Mouse (Mus musculus) heart, adult 9 months (tissue): ENCODE measurements around the gene Nfe2.

Experiments
- DNase-seq, 2 experiments: peaks; one replicate each; pipeline ENCODE4 v3.0.0; 2022; ENCODE audit warnings: low spot score in 2 of 2

Nfe2 gene

DNA sequence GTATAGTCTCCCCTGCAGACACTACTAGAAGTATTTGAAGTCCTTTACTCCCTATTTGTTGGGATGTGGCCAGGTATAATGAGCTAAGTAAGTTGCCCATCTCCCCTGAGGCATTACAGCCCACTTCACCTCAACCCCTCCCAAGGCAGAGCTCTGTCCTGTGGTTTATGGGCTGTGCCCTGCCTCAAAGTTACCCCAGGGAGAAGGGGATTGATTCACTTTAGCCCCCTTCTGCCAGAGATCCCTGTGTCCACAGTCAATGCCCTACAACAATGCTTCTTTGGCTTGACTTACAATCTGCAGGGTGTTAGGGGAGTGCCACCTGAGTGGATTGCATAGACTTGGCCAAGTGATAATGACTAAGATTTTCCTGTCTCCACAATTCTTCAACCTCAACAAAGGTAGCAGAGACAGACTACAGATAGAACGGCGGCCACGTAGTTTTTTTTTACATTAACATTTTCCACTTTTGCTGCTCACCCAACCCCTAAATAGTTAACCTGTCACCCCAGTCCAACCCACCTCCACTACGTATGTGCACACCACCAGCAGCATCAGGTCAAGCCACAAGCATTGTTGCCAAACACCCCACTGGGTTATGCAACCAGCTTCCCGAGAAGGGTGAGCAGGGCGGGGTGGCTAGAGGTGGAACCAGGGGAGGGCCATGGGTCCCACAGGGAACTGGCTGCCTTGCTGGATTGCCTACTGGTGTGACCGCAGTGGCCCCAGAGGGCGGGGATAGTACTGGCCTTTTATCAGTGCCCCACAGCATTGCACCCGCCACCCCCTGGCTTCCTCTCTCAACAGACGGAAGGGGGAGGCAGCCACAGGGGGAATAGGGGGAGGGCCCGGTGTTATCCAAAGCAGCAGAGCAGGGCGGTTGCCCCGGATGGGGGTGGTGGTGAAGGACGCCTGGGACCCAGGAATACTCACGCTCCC is at the start of gene Nfe2:
Gene Nfe2, minus strand, starts transcription at position 614 of the 939 bp plus-strand sequence.
- DNase-seq: peak; percentile 86

DNA sequence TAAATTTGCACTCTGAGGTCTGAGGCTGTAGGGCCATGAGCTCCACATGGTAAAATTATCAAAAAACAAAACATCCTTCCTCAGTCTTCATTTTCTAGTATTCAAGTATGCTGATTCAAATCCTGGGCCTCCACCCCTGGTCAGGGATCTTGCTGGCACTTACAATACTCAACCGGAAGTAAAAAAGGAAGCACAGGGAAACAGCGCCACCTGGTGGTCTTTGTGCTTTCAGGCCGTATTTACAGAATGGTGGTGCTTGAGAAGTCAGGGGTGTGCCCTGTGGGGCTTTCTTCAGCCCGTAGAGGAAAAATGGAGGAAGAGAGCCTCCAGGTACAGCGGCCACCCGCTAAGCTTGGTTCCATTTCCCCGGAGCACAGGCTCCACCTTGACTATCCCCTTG is 48.9 kb upstream of the Nfe2 start:
- peak; percentile 86 to 94 for DNase-seq

DNA sequence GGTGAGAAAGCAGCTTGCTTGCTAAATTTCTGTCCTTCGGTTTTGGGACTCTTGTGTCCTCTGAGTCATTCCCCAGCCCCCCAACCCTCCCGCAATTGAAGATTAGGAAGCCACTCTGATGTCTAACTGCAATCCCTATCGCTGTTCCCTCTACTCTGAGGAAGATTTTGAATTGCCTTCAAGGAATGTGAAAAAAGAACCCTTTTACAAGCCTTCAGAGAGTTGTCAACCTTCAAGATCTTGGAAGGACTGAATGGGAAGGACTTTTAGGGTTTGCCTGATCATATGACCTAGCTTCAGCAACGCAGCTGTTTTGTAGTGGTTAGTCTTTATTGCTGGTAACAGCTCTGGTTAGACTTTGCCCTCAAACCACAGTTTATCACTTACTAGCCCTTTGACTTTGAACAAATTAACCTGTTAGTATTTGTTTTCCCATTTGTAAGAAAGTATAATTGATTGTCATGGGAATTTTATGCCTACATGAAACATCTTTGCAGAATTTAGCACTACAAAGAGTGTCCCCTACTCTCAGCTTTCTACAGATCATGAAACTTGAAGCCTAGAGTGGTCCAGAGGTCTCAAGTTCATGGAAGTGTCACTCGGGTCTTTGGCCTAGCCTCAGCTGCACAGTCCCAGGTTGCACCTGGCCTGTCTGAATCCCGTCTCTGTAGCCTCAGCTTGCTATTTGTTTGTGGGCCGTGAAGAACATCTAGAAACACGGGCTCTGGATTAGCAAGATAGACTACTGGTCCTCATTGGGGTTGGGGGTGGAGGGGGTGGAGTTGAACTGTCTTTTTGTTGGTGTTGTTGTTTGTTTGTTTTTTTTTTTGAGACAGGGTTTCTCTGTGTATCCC is 47.8 kb upstream of the Nfe2 start:
- DNase-seq: no peak

DNA sequence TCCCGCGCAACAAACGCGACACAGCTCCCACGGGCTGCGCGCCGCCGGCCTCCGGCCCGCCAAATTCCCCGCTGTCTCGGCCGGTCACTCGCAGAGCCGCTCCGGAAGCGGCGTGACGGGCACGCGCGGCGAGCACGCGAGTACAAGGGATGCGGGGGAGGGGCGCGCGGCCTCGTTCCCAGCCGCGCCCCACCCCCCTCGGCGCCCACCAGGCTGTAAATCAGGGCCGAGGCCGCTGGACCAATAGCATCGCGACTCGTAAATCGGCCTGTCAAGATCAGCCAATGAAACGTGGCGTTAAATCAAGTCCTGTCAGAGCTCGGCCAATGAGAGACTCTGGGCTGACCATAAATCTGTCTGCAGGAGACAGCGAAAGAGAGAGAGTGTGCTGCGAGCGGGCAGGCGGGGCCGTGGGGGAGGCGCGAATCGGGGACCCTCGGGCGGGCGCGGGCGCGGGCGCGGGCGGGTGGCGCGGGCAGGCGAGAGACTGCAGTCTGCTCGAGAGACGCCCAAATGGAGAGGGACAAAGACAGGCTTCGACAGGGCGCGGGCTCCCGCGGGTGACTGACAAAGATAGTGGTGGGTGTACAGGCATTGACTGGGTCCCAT is 47.0 kb upstream of the Nfe2 start:
- peak; percentile 98 to 99 for DNase-seq

DNA sequence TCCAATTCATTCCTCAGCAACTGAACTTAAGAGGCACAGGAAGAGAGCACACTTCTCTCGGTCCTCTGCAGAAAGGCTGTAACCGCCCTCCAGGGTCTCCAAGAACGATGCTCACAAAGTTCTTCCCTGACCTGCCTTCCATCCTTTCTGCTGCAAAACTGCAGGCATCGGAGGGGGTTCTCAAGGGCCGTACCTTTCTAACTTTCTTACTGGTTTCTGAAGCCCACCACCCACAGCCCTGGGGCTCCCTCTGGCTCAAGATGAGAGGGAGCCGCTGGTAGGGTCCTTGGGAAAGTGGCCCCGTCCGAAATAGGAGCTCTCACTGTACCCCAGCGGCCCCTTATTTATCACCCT is 46.4 kb upstream of the Nfe2 start:
- DNase-seq: peak; percentile 14 to 40

DNA sequence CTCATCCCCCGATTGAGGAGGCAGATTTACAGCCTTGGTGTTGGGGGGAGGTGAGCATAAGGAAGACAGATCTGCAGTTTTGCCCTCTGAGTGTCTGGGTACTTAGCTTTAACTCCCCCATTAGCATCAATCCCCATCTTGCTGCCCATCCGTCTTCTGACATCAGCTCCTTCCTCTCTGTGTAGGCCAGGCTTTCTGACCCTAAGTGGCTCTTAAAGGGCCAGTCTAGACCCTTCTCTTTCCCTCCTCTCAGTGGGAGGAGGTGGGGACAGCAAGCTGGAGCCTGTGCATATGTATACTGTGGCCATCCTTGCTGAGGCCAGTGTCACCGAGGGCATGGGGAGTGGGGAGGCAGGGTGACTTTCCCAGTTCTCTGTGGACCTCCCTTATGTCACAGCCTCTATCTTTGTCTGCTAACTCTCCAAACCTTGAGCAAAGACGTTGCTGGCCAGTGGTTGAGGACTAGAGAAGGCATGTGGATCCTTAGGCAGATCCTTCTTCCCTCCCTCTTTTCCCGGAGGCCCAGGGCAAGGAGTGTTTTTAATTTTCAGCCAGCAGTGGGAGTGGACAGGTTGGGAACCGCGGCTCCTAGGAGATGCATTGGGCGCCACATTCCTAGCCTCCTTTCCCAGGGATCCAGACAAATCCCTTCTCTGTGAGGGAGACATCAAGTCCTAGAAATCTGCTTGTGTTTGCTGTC is 45.9 kb upstream of the Nfe2 start:
- DNase-seq: peak in 1 of 2 experiments; percentile 15

DNA sequence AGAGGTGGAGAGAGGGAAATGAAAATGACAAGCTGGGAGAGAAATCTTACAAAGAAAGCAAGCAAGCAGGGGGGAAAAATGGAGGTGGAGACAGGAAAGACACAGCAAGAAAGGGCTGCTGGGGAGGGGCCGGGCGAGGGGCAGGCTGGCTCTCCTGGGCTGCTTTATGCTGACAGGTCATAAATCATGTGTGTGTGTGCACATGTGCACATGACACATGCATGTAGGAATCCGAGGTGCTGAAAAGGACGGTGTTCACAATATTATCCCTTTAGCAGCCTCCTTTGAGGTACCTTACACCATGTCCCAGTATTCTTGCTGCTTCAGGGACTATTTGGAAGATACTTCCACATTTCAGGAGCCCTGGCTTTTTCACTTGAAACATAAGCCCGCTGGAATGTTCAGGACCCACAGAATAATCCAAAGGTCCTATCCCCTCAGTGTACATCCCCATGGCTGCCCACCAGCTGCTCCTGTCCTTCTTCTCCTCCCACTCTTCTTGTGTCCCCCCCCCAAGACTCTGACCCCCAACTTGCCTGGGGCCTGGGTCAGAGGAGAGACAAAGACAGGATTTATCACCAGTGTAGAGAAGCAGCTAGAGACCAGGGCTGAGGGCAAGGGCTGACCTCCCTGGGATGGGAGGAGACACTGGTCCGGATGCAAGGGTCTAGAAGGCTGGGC is 44.3 kb upstream of the Nfe2 start:
- DNase-seq: no peak

DNA sequence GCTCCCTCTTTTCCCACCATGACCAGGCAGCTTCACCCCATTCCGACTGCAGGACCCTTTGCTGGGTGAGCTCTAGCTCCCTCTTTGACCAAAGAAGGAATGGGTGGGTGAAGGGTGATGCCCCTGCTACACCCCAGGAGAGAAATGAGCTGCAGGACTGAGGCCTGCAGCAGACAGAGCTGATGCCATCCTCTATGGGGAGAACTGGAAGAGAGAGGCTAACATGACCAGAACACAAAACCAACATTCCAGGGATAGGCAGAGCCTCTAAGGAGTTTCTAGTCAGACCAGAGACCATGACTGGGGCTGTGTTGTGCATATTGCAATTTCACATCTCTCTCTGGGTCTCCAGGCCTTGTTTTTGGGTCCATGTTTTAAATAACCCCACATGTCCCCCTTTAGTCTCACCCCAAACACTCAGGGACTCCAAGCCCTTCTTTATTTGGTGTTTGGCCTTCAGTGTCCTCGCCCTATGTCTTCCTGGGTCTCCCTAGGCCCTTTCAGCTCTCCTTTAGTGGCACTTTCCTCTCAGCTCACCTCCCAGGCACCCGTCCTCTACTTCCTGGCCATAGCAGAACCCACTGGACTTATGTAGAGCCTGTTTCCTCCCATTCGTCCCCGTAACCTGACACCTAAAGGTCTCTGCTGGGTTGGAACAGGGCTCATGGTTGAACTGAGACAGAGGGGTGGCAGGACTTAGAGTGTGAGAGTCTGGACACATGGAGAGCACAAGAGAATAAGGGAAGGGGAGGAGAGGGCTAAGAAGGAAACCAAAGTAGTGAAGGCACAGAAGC is 43.5 kb upstream of the Nfe2 start:
- DNase-seq: no peak

DNA sequence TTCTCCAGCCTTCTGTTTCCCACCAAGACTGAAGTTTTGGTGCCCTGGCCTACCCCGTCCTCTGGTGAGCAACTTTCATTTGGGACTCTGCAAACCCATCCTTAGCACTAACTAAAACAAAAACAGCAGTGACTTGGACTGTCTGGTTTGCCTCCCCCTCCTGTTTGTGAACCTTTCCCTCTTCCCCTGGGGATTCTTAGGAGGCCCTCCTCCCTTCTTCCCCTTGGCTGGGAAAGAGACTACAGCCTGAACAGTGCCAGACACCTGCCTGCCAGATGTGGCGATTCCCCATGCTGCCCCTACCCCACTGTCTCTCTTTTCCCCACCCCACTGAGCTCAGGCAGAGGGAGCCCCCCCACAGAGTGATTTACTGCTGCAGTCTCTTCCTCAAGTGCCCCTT is 42.8 kb upstream of the Nfe2 start:
- no peak for DNase-seq

DNA sequence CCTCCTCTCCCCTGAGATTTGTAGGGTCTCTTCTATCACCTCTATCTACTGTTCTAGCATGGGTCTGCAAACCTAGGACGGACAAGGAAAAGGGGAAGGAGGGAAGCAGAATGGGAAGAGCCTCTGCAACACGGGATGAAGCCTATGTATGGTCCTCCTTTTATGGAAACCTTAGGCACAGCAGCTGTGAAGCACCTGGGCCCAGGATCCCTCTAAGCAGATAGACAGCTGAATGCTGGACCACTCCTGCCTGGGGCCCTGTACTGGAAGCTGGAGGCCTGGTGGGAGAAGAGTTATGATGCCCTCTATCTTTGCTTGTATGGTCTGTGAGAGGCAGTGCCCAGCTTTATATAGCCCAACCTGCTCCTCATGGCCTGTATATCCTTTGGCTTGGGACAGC is 42.4 kb upstream of the Nfe2 start:
- DNase-seq: no peak

DNA sequence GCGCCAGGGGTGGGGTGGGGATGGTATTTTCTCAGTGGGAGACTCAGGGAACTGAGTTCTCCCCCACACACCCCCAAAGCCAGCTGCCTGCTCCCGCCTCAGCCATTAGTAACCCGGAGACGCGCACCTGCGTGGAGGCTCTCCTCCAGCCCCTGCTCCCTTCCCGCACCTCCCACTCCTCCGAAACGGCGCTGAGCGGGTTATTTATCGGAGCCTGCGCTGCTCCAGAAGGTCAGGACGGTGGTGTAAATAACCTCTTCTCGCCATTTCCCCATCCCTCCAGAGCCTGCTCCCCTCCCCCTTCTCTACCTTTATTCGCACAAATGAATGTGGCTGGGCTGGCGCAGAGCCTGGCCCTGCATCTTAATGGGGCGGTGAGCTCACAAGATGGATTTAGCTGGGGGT is 41.9 kb upstream of the Nfe2 start:
- DNase-seq: no peak

DNA sequence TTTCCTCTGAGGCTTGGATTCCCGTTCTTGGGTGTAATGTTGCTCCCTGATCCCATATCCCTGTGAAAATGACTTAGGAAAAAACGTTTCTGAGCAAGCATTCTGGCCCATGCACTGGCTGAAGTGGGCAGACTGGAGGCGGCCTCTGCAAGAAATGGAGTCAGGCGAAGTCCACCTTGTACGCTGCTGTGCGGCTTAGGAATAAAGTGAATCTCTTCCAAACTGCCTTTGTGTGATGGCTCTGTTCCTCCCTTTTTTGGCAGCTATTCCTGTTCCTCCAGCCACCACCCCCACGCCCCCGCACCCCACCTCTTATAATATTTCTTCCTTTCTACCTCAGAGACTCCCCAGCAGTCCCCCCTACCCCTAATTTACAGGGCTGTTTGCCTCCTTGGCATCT is 41.4 kb upstream of the Nfe2 start:
- no peak for DNase-seq

DNA sequence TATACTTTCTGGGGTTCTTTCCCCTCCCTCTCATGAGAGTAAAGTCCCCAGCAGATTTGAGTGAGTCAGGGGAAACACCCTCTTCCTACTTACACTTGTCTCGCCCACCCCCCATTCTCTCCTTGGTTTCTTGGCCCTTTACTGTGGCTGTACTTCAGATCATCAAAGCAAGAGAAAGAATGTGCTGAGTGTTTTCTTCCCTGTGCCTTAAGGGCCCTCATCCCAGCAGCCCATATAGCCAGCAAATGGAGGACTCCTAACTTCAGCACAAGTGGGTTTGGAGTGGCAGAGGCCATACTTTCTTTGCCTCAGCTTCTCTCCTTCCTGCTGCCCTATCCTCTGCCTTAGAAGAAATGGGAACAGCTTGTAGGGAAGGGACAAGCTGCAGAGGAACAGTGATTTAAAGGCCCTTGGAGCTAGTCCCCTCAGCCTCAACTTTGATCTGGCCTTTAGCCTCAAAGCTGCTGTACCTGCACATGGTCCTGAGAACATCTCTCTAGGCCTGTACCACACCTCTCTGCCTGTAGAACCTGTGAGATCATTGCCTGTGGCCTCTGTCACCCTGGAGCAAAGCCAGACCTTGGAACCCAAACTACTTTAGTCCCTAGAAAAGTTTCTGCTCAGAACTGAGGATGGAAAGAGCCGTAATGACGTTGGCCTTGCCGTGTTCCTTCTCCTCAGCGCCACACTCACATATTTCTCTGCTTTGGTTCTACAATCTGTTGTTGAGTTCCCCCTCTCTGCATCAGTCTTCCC is 40.8 kb upstream of the Nfe2 start:
- no peak for DNase-seq

DNA sequence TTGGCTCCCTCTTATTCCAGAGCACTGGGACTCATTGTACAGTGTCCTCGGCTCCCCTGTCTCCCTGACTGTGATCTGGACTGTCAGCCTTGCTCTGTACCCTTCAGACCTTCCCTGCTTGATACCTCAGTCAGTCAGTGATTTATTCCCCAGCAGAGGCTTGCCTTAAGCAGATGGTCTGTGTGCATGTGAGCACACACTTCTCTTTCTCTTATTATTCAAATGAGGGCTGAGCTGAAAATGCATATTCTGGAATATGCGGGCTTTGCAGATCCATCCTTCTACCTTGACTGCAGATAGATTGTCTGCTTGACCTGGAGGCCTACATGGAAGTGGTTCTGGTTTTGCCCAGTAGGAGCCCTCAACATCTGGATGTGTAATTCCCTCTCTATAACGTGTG is 39.8 kb upstream of the Nfe2 start:
- no peak for DNase-seq

DNA sequence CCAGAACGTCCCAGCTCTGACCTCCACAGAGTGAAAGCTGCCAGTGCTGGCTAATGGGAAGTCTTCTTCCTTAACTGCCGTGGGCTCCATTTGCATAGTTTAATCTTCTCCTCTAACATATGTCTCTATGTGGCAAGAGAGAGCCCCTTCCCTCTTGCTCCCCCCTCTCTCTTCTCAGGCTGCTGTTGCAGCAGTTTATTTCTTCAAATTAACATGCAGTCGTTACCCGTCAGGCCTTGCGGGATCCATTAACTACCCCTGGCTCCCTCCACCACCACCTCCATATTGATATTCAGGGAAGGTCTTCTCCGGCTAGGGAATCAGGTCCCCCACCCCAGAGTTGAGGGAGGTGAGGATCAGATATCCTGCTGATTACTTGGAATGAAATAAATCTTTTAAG is 39.1 kb upstream of the Nfe2 start:
- no peak for DNase-seq

DNA sequence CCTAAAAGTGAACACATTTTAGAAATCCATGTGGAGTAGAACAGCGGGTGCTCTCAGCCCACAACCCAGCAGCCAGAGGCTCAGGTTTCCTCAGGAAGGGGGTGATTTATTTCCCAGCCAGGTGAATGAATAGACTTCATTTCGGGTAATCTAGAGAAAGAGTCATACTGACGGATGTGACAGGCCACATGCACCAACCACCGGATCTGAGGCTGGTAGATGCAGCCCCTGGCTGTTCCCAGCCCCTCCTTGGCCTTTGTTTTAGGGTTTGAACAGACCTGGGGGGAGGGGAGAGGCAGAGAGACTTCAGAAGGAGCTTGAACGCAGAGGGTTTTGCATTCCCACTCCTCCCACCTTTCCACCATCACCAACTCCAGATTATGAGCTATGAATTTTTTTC is 37.6 kb upstream of the Nfe2 start:
- no peak for DNase-seq

DNA sequence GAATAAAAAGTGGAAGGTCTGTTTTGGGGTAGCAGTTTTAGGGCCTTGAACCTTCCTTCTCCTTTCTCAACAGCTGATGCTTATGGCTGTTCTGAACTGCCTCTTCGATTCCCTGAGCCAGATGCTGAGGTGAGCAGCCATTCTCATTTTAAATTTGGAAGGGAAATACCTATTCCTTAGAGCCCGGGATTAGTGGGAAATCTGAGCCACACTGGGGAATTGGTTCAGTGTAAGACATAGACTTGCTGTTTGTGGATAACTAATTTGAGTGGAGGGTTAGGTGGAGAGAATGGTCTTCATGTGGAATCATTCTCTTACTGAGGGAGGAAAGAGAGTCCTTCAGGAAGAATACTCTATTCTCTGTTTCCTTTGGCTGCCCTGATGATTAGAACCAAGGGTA is 36.4 kb upstream of the Nfe2 start:
- no peak for DNase-seq

DNA sequence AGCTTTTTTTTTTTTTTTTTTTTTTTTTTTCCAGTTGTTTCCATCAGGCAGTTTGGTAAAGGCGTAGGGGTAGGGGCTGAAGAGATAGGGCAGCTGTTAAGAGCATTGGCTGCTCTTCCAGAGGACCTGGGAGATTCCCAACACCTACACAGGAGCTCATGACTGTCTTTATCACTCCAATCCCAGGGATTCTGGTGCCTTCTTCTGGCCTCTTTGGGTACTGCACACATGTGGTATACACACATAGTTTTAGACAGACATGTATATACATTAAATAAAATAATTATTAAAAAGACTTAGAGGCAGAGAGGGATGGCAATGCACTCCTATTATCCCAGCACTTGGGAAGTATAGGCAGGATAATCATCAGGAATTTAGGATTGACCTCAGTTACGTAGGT is 35.2 kb upstream of the Nfe2 start:
- no peak for DNase-seq

DNA sequence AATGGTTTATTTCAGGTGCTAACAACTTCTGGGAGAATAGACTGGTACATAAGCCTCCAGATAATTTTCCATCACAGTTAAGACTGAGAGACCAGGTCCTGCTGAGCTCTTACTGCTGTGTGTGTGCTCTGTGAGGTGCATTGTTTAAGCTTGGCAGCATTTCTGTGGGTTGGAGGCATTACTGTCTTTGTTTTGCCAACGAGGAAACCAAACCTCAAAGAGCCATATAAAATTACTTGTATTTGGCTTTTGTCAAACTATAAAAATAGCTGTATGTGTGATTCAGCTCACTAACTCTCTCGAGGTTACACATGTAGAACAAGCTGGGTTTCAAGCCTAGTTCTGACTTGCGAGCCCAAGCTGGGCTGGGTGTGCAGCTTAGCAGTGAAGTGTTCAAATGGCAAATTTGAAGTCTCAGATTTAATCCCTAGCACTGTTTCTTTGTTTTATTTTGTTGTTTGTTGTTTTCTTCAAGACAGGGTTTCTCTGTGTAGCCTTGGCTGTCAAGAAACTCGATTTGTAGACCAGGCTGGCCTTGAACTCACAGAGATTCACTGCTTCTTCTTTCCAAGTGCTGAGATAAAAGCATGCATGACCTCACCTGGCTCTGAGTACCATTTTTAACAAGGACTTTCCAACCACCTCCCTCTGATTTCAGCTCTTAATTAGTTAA is 34.6 kb upstream of the Nfe2 start:
- no peak for DNase-seq
